Mouse (Mus musculus) urinary bladder, adult 18-20 months (tissue): ENCODE measurements at regions not wholly inside any gene's neighbourhood (a gene's known extent, or its start where the extent isn't known, plus 50 kb on each side); places are given as distances from the start of the nearest gene placed in this dataset.

Experiments
- DNase-seq, 2 experiments: peaks; one replicate each; pipeline ENCODE4 v3.0.0; 2022; ENCODE audit warnings: low spot score in 2 of 2, mixed read lengths in 2 of 2

- DNase-seq, result no peak
Observed at GRCm38 (mm10) chr7:113113266-113113893, 93.9 kb upstream of the Arntl start.

DNA sequence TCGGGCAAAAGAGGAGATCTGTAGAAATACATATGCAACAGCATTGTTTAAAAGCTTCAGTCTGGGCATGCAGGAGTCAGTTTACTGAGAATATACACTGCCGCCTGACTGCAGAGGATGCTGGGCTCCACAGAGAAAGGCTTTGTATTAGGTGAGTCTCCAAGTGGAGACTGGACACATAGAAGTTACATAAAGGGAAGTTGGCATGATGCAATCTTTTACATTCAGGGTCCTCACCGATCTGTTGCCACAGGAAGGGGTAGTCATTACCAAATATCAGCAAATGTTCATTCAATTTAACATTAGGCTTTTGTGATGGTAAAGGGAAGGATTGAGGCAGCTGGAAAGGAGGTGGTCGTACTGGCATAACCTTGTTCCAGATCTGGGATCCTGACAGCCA, 89.7 kb upstream of the Arntl start:
- no peak for DNase-seq

GRCm38 (mm10) chr7:113121911-113122319, 85.3 kb upstream of the Arntl start:
- DNase-seq, result no peak

- DNase-seq, result no peak
Observed at GRCm38 (mm10) chr7:113126010-113126409, 81.3 kb upstream of the Arntl start.

DNA sequence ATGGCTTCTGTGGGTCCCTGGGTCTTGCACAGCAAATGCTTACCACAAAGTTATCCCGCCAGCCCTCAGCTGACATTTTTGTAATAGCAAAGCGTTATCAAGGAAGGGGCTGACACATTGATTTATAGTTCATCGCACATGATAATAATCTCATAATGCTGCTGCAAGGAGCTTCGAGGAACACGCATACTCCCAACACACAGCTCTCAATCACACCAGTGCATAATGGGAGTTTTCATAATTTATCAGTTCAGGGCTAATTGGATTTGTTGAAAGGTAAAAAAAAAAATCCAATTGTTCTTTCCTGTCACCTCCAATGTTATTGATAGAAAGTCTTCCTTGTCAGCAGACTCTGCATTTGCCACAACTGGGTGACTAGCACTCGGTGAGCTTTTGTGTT, 76.7 kb upstream of the Arntl start:
- no peak for DNase-seq

DNA sequence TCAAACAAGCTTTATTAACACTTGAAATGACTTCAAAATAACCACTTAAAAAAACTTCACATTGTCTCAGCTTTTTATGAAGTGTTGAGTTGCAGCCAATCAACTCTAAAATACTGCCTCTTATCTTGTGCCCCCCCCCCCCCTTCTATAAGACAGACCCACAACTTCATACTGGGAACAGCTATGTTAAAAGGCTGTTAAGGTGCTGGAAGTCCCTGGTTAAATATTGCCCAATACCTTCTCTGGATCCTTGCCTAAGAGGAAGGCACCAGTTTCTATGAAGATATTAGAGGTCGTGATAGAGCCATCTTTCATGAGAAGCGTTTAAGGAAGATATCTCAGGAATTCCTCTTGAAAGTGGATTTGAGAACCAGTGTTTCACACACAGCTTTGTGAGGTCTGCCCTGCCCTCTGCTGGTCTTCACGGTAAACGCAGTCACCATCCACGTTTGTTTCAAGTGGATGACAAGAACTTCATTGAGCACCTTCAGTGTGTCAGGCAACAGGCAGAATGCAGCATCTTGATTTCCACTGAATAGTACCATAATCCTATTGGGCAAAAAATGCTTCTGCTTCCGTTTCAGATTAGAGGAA, 75.2 kb upstream of the Arntl start:
- DNase-seq, result peak in 1 of 2 experiments; percentile 67

- DNase-seq, result no peak
Observed at GRCm38 (mm10) chr7:113133891-113134290, 73.4 kb upstream of the Arntl start.

GRCm38 (mm10) chr7:113140011-113140438, 67.2 kb upstream of the Arntl start:
- no peak for DNase-seq

DNA sequence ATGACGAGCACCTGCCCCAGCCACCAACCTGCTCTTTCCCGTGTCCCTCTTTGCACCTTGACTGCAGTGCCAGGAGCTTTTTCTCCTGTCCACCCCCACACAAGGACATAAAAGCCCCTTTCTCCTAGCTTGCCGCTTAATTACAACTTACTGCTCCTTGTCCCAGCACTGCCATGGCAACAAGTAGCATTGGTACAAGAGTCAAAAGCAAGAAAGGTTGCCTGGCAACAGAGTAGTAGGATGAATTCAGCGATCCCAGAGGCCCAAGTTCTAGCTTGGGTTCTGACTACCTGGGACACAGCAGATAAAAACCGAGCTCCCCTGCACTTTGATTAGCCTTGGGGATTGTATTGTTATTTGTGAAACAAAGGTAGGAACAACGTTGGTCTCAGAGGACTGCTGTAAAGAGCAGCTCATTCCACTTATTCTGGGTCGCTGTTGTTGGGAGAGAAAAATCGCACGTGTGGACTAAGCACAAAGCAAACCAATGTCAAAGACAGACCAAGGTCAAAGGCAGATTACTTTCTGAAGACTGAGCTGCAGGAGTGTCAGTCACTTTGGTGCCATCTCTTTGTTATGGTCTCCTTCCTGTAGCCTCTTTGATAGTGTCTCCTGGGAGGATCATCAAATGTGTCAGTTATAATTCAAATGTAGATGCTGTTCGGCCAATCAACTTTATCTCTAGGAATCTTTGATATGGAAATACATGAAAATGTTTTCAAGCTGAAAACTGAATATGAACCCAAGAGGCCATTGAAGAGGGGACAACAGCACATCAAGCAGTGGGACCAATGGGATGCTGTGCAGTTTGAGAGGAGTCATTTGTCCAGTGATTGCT, 65.2 kb upstream of the Arntl start:
- DNase-seq, result no peak

DNA sequence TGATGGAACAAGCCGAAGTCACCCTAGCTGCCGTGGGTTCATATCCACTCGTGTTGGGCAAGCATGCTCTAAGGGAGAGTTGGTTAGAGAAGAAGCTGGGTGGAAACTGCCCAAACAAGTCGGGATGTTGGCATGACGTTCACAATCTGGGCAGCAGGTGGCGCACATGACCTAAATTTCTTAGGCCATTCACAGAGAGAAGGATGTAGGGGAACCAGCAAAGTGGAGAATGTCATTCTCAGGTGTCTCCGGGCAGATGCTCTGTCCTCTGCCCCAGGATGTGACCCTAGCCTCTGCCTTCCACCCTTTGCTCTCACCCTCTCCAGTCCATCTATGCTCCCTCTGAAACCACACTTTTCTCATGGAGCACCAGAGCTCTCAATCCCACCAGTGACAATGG, 63.7 kb upstream of the Arntl start:
- DNase-seq, result peak; percentile 72 to 89

- DNase-seq, result no peak
Observed at GRCm38 (mm10) chr7:113145046-113145445, 62.2 kb upstream of the Arntl start.

- no peak for DNase-seq
Observed at GRCm38 (mm10) chr7:113146108-113146507, 61.2 kb upstream of the Arntl start.

GRCm38 (mm10) chr7:113146526-113146925, 60.7 kb upstream of the Arntl start:
- no peak for DNase-seq

DNA sequence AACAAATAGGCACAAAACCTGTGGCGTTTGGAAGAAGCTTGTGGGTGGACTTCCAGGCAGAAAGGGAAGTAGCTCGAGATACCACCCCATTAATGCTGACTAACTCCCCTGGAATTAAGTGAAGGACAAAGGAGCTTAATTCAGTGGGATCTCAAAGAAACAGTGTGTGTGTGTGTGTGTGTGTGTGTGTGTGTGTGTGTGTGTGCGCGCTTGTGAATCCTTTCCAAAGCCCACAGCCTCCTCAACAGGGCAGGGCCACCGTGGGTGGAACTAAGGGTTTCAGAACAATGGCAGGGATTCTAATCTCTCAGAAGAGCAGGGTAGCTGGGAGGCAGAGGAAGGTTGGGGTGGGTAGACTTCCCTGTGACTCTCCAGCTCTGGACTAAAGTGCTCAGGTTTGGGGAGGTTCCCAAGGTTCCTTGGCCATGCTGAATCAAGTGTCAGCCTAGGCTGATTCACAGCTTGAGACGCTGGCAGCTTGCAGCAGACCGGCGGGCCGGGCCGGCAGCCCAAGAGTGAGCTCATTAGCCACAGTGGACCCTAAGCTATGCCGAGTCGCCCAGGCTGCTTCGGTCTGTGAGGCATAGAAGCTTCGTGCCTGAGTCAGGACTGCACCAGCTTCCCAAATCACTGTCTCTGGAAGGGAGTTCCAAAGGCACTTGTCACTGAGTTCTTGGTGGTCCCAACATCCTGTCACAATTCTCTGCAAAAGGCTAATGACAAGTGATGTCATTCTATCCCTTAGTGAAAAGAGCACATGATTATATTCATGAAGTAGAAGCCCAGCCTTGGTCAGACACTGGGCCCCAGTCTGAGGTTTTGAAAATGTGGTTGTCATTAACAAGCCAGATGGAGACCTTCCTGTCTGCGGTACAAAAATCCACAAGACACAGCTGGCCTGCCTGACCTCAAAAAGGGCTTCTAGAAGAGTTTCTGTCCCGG, 59.6 kb upstream of the Arntl start:
- DNase-seq, result no peak

DNA sequence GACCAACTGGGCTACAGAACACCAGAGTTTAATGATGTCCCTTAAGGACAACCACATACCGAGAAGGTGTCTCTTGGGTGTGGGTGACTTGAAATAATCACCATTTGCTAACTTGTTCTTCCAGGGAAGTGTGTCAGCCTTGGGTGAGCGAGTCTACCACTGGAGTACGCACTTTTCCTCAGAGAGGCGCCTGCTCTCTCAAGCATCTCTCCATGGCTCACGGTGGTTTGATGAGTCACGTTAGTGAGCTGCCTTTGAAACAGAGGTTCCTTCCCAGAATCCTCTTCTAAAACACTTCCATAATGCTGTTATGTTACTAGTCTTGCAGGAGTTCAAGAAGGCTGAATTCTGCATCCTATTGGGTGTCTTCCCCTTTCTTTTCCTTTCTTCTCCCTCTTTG, 58.6 kb upstream of the Arntl start:
- DNase-seq, result no peak

DNA sequence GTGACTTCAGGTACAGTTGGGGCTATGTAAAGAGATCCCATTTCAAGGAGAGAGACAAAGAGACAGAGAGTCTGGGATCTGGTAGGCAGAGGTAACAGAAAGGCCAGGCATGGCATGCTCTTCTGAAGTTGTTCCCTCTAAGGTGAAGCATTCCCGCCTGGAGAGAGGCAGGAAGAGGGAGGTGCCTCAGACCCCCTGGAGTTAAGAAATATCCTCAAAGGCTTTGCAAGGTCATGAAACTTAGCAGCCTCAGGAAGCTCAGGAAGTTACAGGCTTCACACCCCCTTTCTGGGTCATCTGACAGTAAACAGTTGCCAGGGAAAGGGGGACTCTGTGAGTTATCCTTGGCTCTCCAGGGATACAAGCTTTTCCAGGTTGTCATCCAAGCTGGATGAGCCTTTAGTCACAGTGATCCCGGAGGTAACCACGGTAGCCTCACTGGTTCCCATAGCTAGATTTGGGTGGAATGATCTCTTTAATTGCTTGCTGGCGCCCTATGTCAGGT, 57.2 kb upstream of the Arntl start:
- DNase-seq, result no peak

DNA sequence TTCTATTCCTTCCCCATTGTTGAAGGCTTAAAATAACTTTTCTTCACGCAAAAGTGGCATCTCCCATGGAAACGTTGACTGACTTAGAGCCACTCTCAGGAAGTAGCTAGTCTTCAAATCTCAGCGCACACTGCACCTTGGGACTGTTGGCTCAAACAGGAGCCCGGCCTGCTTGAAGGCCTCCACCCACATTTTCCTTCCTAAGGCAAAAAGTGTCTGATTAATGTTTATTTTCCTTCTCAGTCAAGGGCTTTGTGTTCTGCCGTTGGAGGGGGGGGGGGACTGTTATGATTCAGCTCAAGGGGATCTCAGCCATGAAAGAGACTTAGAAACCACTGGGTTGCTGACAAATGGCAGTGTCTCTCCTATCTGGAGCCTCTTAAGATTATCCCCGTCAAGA, 56.5 kb upstream of the Arntl start:
- no peak for DNase-seq

- no peak for DNase-seq
Observed at GRCm38 (mm10) chr7:113151499-113151898, 55.8 kb upstream of the Arntl start.

DNA sequence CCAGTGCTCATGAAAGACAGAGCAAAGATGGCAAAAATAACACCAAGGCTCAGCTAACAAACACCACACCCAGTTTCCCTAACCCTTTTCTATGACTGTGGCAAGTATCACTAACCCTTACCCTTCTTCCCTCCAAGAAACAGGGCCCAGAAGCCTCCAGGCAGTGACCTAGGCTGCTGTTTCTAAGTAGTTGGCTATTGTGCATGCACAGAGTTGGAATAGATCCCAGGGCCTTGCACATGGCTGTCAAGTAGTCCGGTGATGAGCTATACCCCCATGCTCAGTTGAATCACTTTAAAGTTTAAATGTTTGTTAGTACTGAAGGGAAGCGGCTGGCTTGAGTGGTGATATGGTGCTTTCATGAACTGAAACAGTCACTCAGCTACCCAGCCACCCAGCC, 53.9 kb upstream of the Arntl start:
- no peak for DNase-seq

- no peak for DNase-seq
Observed at GRCm38 (mm10) chr7:113154066-113154465, 53.2 kb upstream of the Arntl start.

GRCm38 (mm10) chr7:113156366-113156765, 50.9 kb upstream of the Arntl start:
- DNase-seq, result no peak
